Mouse (Mus musculus): ENCODE results near the gene Gucy1a1. TPM values are rescaled to one million over a fixed set of nuclear protein-coding genes. Genes with fewer than 3 reads are reported as not detected.
A peak's percentile ranks its signal among the peaks of the same experiment; 100 is the strongest.

The Gucy1a1 gene
- polyA plus RNA-seq, 1 experiment from 2014 or later: 39.1 TPM

DNA sequence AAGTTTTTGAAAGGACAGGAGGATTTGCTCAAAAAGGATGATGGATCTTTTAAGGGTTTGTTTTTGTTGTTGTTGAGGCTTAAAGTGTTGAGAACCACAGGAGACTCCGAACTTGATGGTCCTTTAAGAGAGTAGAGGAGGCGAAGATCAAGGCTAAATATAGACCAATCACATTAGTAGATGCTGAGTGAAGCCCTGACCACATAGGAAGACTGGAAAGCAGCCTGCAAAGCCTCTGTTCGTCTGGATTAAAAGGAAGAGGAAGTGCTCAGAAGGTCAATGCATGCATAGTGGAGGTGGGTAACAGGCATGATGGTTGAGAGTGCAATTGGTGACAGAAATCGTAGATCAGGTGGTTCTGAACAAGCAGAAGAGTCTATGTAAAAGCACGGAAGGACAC, 4.8 kb downstream of the Gucy1a1 start:
- H3K27me3 ChIP-seq: no peaks in the 10 kb centered on the region
- peaks cover 14% of the 10 kb centered on the region for H3K4me1 ChIP-seq (replicated peaks)
- peak overlapping the region; percentile 43 for H3K4me3 ChIP-seq
- no peaks in the 10 kb centered on the region for H3K9me3 ChIP-seq (replicated peaks)
- peak overlapping the region; percentile 49 for H3K4me2 ChIP-seq
- no peak for ATAC-seq (replicated peaks; ENCODE audit: insufficient number of reproducible peaks, insufficient read depth, low FRiP score, low read depth)
- peak overlapping the region; percentile 36 for H3K9ac ChIP-seq
- WGBS: 21% methylated on average over 5 of the region's 5 CpGs
- peak overlapping the region; percentile 76 for H3K27ac ChIP-seq
- no peaks in the 10 kb centered on the region for H3K36me3 ChIP-seq

GRCm38 (mm10) chr3:82138002-82138667, 7.5 kb downstream of the Gucy1a1 start:
- peak overlapping the region; percentile 0; the same call in 1 of the 2 replicates for H3K4me2 ChIP-seq
- WGBS: 51% methylated on average over 13 of the region's 13 CpGs
- H3K4me3 ChIP-seq: no peak overlapping the region
- no peak for ATAC-seq (replicated peaks; ENCODE audit: insufficient number of reproducible peaks, insufficient read depth, low FRiP score, low read depth)
- H3K4me1 ChIP-seq (replicated peaks): peaks cover 11% of the 10 kb centered on the region
- no peaks in the 10 kb centered on the region for H3K27me3 ChIP-seq
- H3K9ac ChIP-seq: no peak overlapping the region
- H3K36me3 ChIP-seq: no peaks in the 10 kb centered on the region
- no peaks in the 10 kb centered on the region for H3K9me3 ChIP-seq (replicated peaks)
- peak overlapping the region; percentile 57 for H3K27ac ChIP-seq

DNA sequence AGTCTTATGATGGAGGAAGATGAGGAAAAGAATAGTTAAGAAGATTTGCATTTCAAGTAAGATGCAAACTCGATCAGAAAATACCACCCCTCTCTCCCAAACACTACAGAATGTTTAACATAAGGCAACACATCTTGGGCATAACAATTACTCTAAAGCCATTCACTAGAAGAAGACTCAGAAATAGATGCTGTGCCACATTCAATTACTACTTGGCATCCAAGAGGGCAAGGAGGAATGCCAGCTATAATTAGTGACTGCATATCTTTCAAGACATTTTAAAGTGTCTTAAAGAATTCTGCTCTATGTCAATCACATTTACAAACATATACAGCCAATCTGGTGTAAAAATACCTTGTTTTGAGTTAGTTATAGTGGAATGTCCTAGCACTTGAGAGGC, 10.1 kb downstream of the Gucy1a1 start:
- peaks cover 10% of the 10 kb centered on the region for H3K4me1 ChIP-seq (replicated peaks)
- no peak overlapping the region for H3K9ac ChIP-seq
- no peak overlapping the region for H3K27ac ChIP-seq
- no peak for ATAC-seq (replicated peaks; ENCODE audit: insufficient number of reproducible peaks, insufficient read depth, low FRiP score, low read depth)
- 82% methylated on average over 1 of the region's 1 CpGs for WGBS
- H3K27me3 ChIP-seq: no peaks in the 10 kb centered on the region
- no peaks in the 10 kb centered on the region for H3K36me3 ChIP-seq
- H3K4me2 ChIP-seq: no peak overlapping the region
- no peak overlapping the region for H3K4me3 ChIP-seq
- H3K9me3 ChIP-seq (replicated peaks): no peaks in the 10 kb centered on the region

GRCm38 (mm10) chr3:82129258-82129657, 16.3 kb downstream of the Gucy1a1 start:
- WGBS: 44% methylated on average over 1 of the region's 1 CpGs
- H3K9ac ChIP-seq: no peak overlapping the region
- no peaks in the 10 kb centered on the region for H3K9me3 ChIP-seq (replicated peaks)
- peaks cover 8% of the 10 kb centered on the region for H3K4me1 ChIP-seq (replicated peaks)
- H3K27ac ChIP-seq: no peak overlapping the region
- no peak overlapping the region for H3K4me3 ChIP-seq
- no peak overlapping the region for H3K4me2 ChIP-seq
- no peak for ATAC-seq (replicated peaks; ENCODE audit: insufficient number of reproducible peaks, insufficient read depth, low FRiP score, low read depth)
- H3K36me3 ChIP-seq: no peaks in the 10 kb centered on the region
- no peaks in the 10 kb centered on the region for H3K27me3 ChIP-seq

- no peak overlapping the region for H3K4me3 ChIP-seq
- peaks cover 1% of the 10 kb centered on the region for H3K4me1 ChIP-seq (replicated peaks)
- no peak overlapping the region for H3K9ac ChIP-seq
- 77% methylated on average over 1 of the region's 1 CpGs for WGBS
- no peaks in the 10 kb centered on the region for H3K9me3 ChIP-seq (replicated peaks)
- H3K36me3 ChIP-seq: no peaks in the 10 kb centered on the region
- H3K27ac ChIP-seq: no peak overlapping the region
- H3K4me2 ChIP-seq: no peak overlapping the region
- H3K27me3 ChIP-seq: no peaks in the 10 kb centered on the region
- ATAC-seq (replicated peaks; ENCODE audit: insufficient number of reproducible peaks, insufficient read depth, low FRiP score, low read depth): no peak
These were observed 21.0 kb downstream of the Gucy1a1 start for GRCm38 (mm10) chr3:82124567-82124966.

DNA sequence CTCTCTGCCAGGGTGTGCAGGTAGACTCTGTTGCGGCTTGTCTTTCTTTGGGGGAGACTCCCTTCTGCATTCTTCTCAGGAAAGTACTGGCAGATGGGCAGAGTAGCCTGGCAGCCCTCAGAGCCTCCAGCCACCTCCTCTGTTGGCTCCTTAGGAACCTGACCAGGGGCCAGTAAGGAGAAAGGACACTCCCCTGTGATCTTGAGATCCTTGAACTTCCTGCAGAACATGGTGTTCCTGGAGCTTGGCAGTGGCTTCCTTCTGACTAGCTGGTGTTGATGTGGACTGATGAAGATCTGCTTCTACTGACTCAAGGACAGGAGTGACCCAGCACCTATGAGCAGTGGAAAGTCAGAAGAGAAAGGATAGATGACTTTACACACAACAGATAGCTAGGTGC, 26.7 kb downstream of the Gucy1a1 start:
- H3K9me3 ChIP-seq (replicated peaks): no peaks in the 10 kb centered on the region
- H3K36me3 ChIP-seq: no peaks in the 10 kb centered on the region
- no peak overlapping the region for H3K4me2 ChIP-seq
- no peak overlapping the region for H3K4me3 ChIP-seq
- no peak for ATAC-seq (replicated peaks; ENCODE audit: insufficient number of reproducible peaks, insufficient read depth, low FRiP score, low read depth)
- no peak overlapping the region for H3K27ac ChIP-seq
- no peak overlapping the region for H3K9ac ChIP-seq
- H3K27me3 ChIP-seq: no peaks in the 10 kb centered on the region
- no peaks in the 10 kb centered on the region for H3K4me1 ChIP-seq (replicated peaks)
- WGBS: 88% methylated on average over 1 of the region's 1 CpGs

DNA sequence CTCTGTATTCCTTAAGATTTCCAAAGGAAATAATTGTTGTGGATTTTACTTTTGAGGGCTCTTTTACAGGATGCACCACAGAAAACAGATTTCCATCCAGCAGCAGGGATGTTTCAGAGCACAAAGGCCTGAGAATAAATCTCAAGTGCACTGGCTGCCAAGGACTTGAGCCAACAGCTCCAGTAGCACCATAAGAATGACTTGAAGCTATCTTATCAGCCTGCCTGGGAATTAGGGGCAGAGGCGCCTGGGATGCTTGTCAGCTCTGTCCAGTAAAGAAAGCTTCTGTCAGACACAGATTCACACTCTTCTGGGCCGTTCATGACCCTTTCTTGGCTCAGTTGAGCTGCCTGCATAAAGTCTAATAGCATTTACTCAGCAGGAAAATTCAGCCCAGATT, 33.1 kb downstream of the Gucy1a1 start:
- ATAC-seq (replicated peaks; ENCODE audit: insufficient number of reproducible peaks, insufficient read depth, low FRiP score, low read depth): peak; percentile 81
- H3K4me3 ChIP-seq: no peak overlapping the region
- peak overlapping the region; percentile 35 for H3K4me2 ChIP-seq
- H3K27me3 ChIP-seq: no peaks in the 10 kb centered on the region
- no peaks in the 10 kb centered on the region; the same call in 1 of the 2 replicates for H3K36me3 ChIP-seq
- H3K27ac ChIP-seq: peak overlapping the region; percentile 84
- no peak overlapping the region for H3K9ac ChIP-seq
- H3K4me1 ChIP-seq (replicated peaks): peaks cover 21% of the 10 kb centered on the region
- WGBS: 13% methylated on average over 2 of the region's 2 CpGs
- no peaks in the 10 kb centered on the region for H3K9me3 ChIP-seq (replicated peaks)

DNA sequence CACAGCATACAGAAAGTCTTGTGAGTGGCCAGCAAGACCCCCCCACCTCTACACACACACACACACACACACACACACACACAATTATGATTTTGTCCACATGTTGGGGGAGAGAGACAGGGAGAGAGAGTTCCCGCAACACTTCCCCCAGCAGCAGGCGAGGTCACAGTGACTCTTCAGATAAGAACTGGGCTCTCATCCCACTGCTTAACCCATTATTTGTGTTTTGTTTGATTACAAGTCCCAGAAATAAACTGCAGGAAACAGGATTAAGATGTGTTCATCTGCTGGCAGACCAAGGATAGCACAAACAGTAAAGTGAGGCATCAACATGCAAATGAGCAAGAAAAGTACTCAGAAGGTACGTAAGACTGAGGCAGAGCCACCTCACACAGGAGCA, 33.6 kb downstream of the Gucy1a1 start:
- peak; percentile 58; the same call in 1 of the 2 replicates for ATAC-seq (replicated peaks; ENCODE audit: insufficient number of reproducible peaks, insufficient read depth, low FRiP score, low read depth)
- Histone ChIP-seq H3K4me3 (no peak overlapping the region), H3K4me2 (peak overlapping the region; percentile 35), H3K36me3 (no peaks in the 10 kb centered on the region; the same call in 1 of the 2 replicates), H3K27ac (peak overlapping the region; percentile 84), H3K4me1 (replicated peaks) (peaks cover 21% of the 10 kb centered on the region), H3K9me3 (replicated peaks) (no peaks in the 10 kb centered on the region), H3K9ac (no peak overlapping the region), H3K27me3 (no peaks in the 10 kb centered on the region)
- WGBS: 15% methylated on average over 3 of the region's 3 CpGs

DNA sequence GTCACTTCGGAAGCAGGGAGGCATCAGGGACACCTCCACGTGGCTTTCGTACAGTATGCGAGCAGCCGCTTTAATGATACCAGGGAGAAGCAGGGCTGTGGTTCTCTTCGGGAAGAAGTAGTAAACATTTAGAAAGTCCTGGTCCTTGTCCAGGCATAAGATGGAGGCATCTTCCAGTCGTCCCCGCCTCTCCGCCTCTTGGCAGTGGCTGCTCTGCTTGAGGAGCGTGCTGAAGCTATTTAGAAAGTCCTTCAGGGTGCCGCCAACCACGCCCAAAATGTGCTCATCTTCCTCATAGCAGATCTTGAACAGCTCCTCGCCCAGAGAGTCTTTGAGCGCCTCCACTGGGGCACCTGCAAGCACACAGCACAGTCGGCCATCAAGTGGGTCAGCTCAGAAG, 36.6 kb downstream of the Gucy1a1 start:
- Histone ChIP-seq H3K27me3 (no peaks in the 10 kb centered on the region), H3K4me1 (replicated peaks) (peaks cover 42% of the 10 kb centered on the region), H3K9me3 (replicated peaks) (no peaks in the 10 kb centered on the region), H3K9ac (no peak overlapping the region), H3K4me3 (no peak overlapping the region), H3K4me2 (no peak overlapping the region), H3K36me3 (no peaks in the 10 kb centered on the region; the same call in 1 of the 2 replicates), H3K27ac (0 out of 2 replicates have a peak overlapping the region, but pooled peaks have one; percentile 14)
- no peak for ATAC-seq (replicated peaks; ENCODE audit: insufficient number of reproducible peaks, insufficient read depth, low FRiP score, low read depth)
- 84% methylated on average over 15 of the region's 15 CpGs for WGBS

GRCm38 (mm10) chr3:82104229-82104628, 41.4 kb downstream of the Gucy1a1 start:
- H3K4me3 ChIP-seq: no peak overlapping the region
- H3K4me1 ChIP-seq (replicated peaks): peaks cover 31% of the 10 kb centered on the region
- H3K4me2 ChIP-seq: no peak overlapping the region
- no peaks in the 10 kb centered on the region for H3K9me3 ChIP-seq (replicated peaks)
- H3K9ac ChIP-seq: no peak overlapping the region
- H3K27ac ChIP-seq: peak overlapping the region; percentile 39
- ATAC-seq (replicated peaks; ENCODE audit: insufficient number of reproducible peaks, insufficient read depth, low FRiP score, low read depth): peak; percentile 50; the same call in 1 of the 2 replicates
- no peaks in the 10 kb centered on the region for H3K27me3 ChIP-seq
- H3K36me3 ChIP-seq: no peaks in the 10 kb centered on the region; the same call in none of the 2 replicates
- WGBS: 29% methylated on average over 6 of the region's 6 CpGs

DNA sequence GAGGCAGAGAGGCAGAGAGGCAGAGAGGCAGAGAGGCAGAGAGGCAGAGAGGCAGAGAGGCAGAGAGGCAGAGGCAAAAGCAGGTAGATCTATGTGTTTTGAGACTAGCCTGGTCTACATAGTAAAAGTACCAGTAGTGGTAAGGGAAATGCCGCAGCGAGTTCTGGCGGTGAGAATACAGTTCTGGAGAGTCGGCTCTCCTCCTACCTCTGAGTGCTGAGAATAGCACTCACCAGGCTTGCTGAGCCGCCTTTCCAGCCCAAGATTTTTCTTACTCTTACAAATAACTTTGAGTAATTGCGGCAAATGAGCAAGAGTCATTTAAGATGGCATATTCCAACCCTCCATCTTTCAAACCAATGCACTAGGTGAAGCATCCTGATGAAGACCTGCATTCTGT, 46.5 kb downstream of the Gucy1a1 start:
- Histone ChIP-seq H3K27me3 (no peaks in the 10 kb centered on the region), H3K27ac (no peak overlapping the region), H3K36me3 (no peaks in the 10 kb centered on the region; the same call in 1 of the 2 replicates), H3K4me1 (replicated peaks) (peaks cover 9% of the 10 kb centered on the region), H3K9ac (no peak overlapping the region), H3K4me2 (no peak overlapping the region), H3K4me3 (no peak overlapping the region), H3K9me3 (replicated peaks) (no peaks in the 10 kb centered on the region)
- 86% methylated on average over 6 of the region's 6 CpGs for WGBS
- no peak for ATAC-seq (replicated peaks; ENCODE audit: insufficient number of reproducible peaks, insufficient read depth, low FRiP score, low read depth)

GRCm38 (mm10) chr3:82096801-82097200, 48.8 kb downstream of the Gucy1a1 start:
- peaks cover 5% of the 10 kb centered on the region for H3K36me3 ChIP-seq
- ATAC-seq (replicated peaks; ENCODE audit: insufficient number of reproducible peaks, insufficient read depth, low FRiP score, low read depth): no peak
- 77% methylated on average over 2 of the region's 2 CpGs for WGBS
- H3K27me3 ChIP-seq: no peaks in the 10 kb centered on the region
- H3K4me1 ChIP-seq (replicated peaks): no peaks in the 10 kb centered on the region
- H3K27ac ChIP-seq: no peak overlapping the region
- no peak overlapping the region for H3K4me3 ChIP-seq
- no peaks in the 10 kb centered on the region for H3K9me3 ChIP-seq (replicated peaks)
- H3K9ac ChIP-seq: no peak overlapping the region
- no peak overlapping the region for H3K4me2 ChIP-seq

Measured in heart, embryonic 15.5 days (tissue).